Mouse (Mus musculus): Measurements from ENCODE around the gene Cd3d. TPM values are rescaled to one million over a fixed set of nuclear protein-coding genes. Genes with fewer than 3 reads are reported as not detected.

Gene Cd3d
- total and polyA plus RNA-seq, 3 experiments = not detected

GRCm38 (mm10) chr9:44998138-44998537 is 16.6 kb downstream of the Cd3d start:
- H3K27ac ChIP-seq (ENCODE audit: control insufficient read depth, low read depth, low read length) = no peak overlapping the region
- H3K4me3 ChIP-seq (ENCODE audit: control insufficient read depth in 1 of 2, insufficient read depth in 1 of 2, low read depth in 2 of 2, low read length in 2 of 2) = no peak overlapping the region
- no peak for DNase-seq (ENCODE audit: low read depth, low spot score)
- peaks cover 0 to 16% of the 10 kb centered on the region in 2 experiments; a peak in 2 of 4 replicates for H3K36me3 ChIP-seq (ENCODE audit: control insufficient read depth in 1 of 2, insufficient read depth in 2 of 2, low read length in 2 of 2)
- TF ChIP-seq GABPA (IDR thresholded peaks at IDR 0.05; ENCODE audit: low read depth, low read length) (no peak), MYC (IDR thresholded peaks at IDR 0.05; ENCODE audit: low read depth, low read length) (no peak)
- peaks cover 15 to 17% of the 10 kb centered on the region in 2 experiments for H3K4me1 ChIP-seq (ENCODE audit: control insufficient read depth in 1 of 2, insufficient read depth in 2 of 2, low read length in 2 of 2)
- no peaks in the 10 kb centered on the region for H3K27me3 ChIP-seq (ENCODE audit: control insufficient read depth in 1 of 2, insufficient read depth in 2 of 2, low read length in 2 of 2)
- no peaks in the 10 kb centered on the region for H3K9me3 ChIP-seq (replicated peaks; ENCODE audit: insufficient read depth, low read length)
- no peaks in the 10 kb centered on the region for H3K79me2 ChIP-seq (ENCODE audit: control insufficient read depth, insufficient read depth, low read length, poor library complexity)
- no peak overlapping the region for H3K9ac ChIP-seq (ENCODE audit: control insufficient read depth, low read depth, low read length, poor library complexity, severe bottlenecking)

GRCm38 (mm10) chr9:44999171-44999570 is 17.6 kb downstream of the Cd3d start:
- H3K36me3 ChIP-seq (ENCODE audit: control insufficient read depth in 1 of 2, insufficient read depth in 2 of 2, low read length in 2 of 2) = peaks cover 0 to 12% of the 10 kb centered on the region in 2 experiments; a peak in 2 of 4 replicates
- TF ChIP-seq RAD21 (IDR thresholded peaks at IDR 0.05; ENCODE audit: low read depth, low read length) (no peak), UBTF (IDR thresholded peaks at IDR 0.05; ENCODE audit: borderline replicate concordance, insufficient read depth, low read depth, low read length) (no peak), MYB (IDR thresholded peaks at IDR 0.05; ENCODE audit: low read depth, low read length) (no peak), ELF1 (IDR thresholded peaks at IDR 0.05; ENCODE audit: low read depth, low read length) (no peak), NRF1 (IDR thresholded peaks at IDR 0.05; ENCODE audit: insufficient read depth, low read depth, low read length, poor library complexity, severe bottlenecking) (no peak), SIN3A (IDR thresholded peaks at IDR 0.05; ENCODE audit: low read length) (no peak), MYC (IDR thresholded peaks at IDR 0.05; ENCODE audit: low read depth, low read length) (no peak)
- peaks cover 1 to 2% of the 10 kb centered on the region in 2 experiments; a peak in 2 of 4 replicates for H3K27me3 ChIP-seq (ENCODE audit: control insufficient read depth in 1 of 2, insufficient read depth in 2 of 2, low read length in 2 of 2)
- no peaks in the 10 kb centered on the region for H3K9me3 ChIP-seq (replicated peaks; ENCODE audit: insufficient read depth, low read length)
- H3K4me1 ChIP-seq (ENCODE audit: control insufficient read depth in 1 of 2, insufficient read depth in 2 of 2, low read length in 2 of 2) = peaks cover 10 to 12% of the 10 kb centered on the region in 2 experiments
- H3K27ac ChIP-seq (ENCODE audit: control insufficient read depth, low read depth, low read length) = no peak overlapping the region
- no peak for DNase-seq (ENCODE audit: low read depth, low spot score)
- no peak overlapping the region for H3K9ac ChIP-seq (ENCODE audit: control insufficient read depth, low read depth, low read length, poor library complexity, severe bottlenecking)
- no peaks in the 10 kb centered on the region for H3K79me2 ChIP-seq (ENCODE audit: control insufficient read depth, insufficient read depth, low read length, poor library complexity)
- no peak overlapping the region for H3K4me3 ChIP-seq (ENCODE audit: control insufficient read depth in 1 of 2, insufficient read depth in 1 of 2, low read depth in 2 of 2, low read length in 2 of 2)

- DNase-seq (ENCODE audit: low read depth, low spot score) = no peak
- Histone ChIP-seq H3K27ac (ENCODE audit: control insufficient read depth, low read depth, low read length) (no peak overlapping the region), H3K4me3 (ENCODE audit: control insufficient read depth in 1 of 2, insufficient read depth in 1 of 2, low read depth in 2 of 2, low read length in 2 of 2) (no peak overlapping the region), H3K9ac (ENCODE audit: control insufficient read depth, low read depth, low read length, poor library complexity, severe bottlenecking) (no peak overlapping the region), H3K9me3 (replicated peaks; ENCODE audit: insufficient read depth, low read length) (no peaks in the 10 kb centered on the region), H3K36me3 (ENCODE audit: control insufficient read depth in 1 of 2, insufficient read depth in 2 of 2, low read length in 2 of 2) (peaks cover 0 to 6% of the 10 kb centered on the region in 2 experiments; a peak in 2 of 4 replicates), H3K79me2 (ENCODE audit: control insufficient read depth, insufficient read depth, low read length, poor library complexity) (no peaks in the 10 kb centered on the region), H3K4me1 (ENCODE audit: control insufficient read depth in 1 of 2, insufficient read depth in 2 of 2, low read length in 2 of 2) (peaks cover 4 to 6% of the 10 kb centered on the region in 2 experiments), H3K27me3 (ENCODE audit: control insufficient read depth in 1 of 2, insufficient read depth in 2 of 2, low read length in 2 of 2) (peaks cover 1 to 2% of the 10 kb centered on the region in 2 experiments; a peak in 2 of 4 replicates)
- TF ChIP-seq SIN3A (IDR thresholded peaks at IDR 0.05; ENCODE audit: low read length) (no peak), USF1 (IDR thresholded peaks at IDR 0.05; ENCODE audit: low read depth, low read length) (no peak)
Measured at GRCm38 (mm10) chr9:44999776-45000175, 18.2 kb downstream of the Cd3d start.

All from MEL (cell line).